Mouse (Mus musculus) skeletal muscle tissue, adult 2 months (tissue): ENCODE measurements at regions not wholly inside any gene's neighbourhood (a gene's known extent, or its start where the extent isn't known, plus 50 kb on each side); places are given as distances from the start of the nearest gene placed in this dataset.

Experiments used
- DNase-seq: peaks from one replicate; pipeline ENCODE4 v3.0.0-alpha.2; 2012; ENCODE audit warnings: low read depth, low spot score

DNA sequence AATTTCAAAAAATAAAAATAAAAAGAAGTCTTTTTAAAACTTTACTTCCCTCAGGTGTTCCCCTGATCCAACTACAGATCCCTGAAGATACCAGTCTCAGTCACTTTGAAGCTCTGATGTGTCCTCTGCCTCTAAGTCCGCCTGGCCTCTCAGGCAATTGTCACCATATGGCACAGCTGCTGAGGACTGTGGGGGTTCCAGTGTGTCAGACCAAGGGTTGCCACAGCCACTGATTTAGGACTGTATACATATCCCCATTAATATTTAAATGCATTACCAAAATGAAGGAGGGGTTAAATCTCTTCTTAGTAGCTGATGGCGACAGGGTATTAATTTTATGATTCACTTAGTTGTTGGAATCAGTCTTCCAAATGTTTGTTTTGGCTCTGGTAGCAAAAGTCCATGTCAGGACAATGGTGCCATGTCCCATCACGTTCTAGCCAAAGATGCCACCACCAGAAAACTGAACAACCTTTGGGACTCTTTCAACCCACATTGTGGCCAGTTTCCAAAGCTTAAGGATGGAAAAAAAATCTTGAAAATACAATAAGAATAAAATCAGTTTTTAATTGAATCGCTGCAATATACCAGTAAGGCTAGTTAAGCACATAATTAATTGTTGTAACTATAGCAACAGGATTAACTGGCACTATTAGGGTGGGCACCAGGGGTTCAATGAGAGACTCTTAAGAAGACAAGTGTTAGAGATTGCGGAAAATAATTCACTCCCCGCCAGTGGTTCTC, 62.5 kb downstream of the Arrdc4 start:
- DNase-seq = no peak

DNA sequence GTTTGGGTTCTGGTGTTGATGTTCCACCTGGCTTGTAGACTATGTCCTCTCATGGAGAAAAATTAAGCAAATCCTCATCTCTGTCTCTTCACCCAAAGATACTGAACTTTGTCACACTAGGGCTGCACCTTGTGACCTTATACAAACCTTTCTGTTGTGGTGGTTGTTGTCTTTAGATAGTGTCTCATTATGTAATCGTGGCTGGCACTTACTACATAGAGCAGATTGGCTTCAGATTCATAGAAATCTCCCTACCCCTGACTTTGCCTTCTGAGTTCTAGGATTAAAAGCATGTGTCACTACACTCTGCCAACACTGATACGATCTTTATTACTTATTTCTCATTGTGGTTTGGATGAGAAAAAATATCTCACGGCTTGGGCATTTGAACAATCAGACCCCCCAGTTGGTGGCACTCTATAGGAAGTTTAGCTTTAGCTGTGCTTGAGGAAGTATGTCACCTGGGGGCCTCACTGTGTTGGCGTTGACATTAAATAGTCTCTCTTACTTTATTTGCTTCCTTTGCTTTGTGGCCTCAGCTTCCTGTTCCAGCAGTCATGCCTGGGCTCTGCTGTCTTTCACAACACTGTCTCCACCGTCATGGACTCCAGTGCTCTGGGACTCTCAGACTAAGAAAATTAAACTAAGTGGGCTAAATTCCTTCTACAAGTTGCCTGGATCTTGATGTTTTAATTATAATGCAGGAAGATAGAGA, 66.0 kb downstream of the Arrdc4 start:
- no peak for DNase-seq

DNA sequence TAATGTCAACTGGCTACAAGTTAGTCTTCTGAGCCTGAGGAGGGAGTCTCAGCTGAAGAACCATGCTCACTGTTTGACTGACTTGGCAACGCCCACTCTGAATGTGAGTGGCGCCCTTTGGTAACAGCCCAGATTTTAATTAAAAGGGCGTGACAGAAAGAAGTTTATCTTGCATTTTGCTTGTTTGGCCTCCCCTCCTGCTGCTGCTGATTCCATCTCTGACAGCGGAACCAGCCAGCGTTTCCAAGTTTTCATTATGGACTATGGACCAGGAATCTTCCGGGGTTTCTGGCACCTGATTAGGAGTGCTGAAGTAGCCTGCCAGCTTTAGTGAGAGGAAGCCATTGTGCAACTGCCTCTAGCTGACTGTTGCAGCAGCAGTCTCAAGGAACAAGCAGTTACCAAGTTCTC, 66.7 kb downstream of the Arrdc4 start:
- peak; percentile 20 for DNase-seq

DNA sequence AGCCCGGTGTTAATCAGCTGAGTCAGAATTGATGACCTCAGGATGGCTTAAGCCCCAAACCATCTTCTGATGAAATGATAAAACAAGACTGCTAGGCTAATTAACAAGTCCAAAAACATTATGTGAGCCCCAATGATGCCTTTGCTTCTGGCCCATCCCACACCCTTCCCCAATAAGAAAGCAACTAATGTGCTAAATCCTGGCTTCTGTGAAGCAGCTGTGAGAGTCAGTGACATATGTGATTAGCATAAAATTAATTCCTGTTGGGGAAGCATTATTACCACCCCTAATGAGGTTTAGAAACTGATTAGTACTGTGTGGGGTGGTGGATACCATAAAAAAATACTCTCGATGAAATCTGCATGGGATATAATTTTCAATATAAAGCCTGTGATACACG, 69.3 kb downstream of the Arrdc4 start:
- no peak for DNase-seq

DNA sequence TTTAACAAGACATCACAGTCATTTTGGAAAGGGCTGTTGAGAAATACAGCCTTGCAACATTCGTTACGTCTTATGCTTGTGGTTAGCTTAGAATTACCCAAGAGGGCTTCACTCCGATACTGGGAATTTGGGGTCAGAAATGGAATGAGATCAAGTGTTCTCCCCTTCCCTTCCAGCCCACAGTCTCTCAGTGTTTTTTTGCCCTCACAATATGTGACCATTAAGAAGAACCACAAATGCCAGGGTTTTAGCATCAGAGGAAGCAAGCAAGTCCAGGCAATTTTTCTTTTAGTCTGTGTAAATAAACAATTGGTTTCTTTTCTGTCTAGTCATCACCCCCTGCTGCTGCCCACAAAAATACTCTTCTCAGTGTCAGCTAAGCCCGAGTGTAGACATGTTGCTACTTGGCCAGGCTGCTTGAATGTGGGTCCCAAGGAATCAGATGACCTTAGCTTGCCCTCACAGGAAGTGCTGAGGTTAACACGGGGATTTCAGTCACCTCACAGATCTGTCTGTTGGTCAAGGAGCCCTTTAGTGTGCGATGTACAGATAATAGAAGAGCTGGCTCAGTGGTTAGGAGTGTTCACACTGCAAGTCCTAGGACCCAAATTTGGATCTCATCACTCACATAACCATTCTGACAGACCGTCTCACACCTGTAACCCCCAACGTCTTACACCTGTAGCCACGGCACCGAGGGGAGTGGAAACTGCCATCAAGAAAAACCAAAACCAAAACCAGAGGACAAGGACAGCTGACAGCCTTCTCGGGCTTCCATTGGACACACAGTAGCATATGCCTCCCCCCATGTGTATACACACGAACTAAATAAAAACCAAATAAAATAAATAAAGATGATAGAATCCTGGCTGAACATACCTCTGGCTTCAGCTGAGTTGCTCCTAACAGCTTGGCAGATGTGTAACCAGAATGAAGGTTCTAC, 81.0 kb downstream of the Arrdc4 start:
- DNase-seq = no peak

DNA sequence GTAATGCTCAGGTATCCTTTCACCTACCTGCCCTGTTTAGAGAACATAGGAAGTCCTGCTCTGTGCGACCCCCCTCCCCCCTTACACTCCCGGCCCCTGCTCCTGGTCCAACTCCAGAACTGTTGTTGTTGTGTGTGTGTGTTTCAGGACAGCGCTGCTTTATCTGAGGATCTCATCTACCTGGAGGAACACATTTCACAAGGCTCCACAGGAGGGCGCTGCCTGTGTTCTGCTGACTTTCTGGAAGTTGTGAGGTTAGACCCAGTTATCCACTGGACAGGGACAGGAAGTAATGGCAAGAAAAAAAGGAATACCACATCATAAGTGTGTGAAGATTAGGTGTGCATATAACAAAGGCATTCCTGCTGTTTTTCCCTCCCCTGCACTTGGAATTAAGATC, 81.8 kb downstream of the Arrdc4 start:
- no peak for DNase-seq

DNA sequence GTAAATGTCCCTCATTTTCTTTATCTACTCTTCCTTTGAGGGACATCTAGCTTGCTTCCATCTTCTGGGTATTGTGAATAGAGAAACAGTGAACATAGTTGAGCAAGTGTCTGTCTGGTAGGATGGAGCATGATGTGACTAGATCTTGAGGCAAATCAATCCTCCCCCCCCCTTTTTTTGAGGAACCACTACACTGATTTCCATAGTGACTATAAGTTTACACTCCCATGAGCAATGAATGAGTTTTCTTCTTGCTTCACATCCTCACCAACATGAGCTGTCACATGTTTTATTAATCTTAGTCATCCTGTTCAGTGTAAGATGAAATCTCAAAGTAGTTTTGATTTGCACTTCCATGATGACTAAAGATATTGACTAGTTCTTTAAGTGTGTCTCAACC, 92.7 kb downstream of the Arrdc4 start:
- DNase-seq = no peak

DNA sequence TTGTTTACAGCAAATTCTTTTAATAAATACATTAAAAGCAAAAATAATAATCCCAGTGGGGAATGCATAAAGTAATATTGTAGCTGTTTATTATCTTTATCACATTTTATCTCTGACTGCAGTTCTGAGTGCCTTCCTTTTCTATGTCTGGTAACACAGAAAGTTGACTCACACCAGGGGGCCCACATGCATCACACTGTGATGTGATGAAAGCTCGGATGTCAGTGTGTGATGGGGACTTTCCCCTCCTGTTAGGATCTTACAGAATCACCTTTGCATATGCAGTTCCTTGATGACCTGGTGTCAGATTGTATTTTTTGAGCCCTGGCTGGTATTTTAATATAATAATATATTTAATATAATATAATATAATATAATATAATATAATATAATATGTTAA, 95.5 kb downstream of the Arrdc4 start:
- DNase-seq = no peak

DNA sequence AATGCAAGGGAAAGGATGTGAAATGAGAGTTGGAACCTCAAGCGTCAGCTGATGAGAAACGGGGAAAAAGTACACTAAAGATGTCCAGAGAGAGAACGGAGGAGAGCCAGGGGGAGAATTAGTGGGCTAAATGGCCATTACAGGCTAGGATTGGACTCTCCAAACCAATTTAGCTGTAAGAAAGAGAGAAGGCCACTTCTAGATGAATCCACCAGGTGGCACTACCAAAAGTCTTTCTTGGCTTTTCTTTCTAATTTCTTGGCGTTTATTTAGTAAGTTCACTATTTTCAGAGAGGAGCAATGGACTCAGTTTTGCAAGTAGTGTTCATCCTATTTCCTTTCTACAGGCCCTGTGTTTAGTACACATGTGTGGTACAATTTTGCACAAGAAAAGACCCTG, 97.6 kb downstream of the Arrdc4 start:
- no peak for DNase-seq

DNA sequence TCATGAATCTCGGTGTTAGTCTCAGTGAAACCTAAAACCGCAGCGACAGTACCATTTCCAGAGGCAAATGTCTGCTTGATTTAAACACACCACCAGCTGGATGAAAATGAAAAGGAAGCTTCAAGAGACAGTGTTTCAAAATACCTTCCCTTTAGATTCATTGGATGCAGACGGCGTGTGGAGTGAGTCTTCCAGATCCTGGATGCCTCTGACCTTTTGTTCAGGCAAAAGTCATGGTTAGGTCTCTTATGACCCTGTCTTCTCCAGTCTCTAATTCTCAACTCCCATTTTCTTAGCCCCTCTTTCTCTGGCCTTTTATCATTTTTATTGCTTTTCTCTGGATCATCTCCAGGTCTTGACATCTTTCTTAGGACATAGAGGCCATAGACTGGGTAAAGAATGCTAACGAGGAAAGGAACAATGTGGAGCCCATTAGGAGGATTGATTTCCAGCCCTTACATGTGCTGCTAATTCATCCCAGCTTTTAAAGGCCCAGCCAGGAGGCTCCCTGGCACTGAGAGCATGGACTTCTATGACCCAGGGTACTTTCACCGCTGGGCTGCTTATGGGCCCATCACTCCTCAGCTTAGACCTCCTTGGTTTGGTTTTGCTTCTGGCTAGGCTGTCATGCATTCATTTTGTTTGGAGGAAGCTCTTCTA, 111.4 kb downstream of the Arrdc4 start:
- no peak for DNase-seq

DNA sequence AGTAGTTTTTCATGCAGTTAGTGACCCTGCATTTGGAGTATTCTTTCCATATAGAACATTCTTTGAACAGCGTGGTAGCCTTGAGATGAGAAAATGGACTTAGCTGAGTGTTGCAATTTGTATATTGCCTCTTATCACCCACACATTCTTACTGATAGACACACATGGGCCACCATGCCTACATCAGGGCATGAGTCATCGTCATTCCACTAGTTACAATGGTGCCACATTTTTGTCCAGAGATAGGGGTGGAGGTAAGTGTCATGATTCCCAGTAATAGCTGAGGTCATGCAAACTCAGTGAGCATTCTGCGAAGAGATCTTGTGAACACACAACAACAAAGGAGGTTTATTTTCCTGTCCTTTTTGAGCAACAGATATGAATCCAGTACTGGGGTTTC, 128.0 kb downstream of the Arrdc4 start:
- DNase-seq = no peak

DNA sequence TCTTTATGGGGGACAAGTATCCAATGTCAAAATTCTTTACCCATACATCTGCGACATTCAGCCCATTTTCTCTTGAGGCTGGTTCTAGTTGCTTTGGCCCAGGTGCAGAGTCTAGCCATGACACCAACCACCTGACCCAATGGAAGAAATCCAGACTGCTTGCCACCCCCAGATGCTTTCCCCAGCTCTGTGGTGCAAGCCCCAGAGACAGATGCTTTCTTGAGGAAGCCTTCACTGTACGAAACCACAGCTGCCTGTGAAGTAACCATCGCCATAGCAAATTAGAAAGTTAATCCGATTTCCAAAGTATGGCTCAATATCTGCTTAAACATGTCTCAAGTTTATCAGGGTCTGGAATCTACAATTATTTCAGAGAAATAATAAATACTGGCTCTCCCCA, 138.5 kb downstream of the Arrdc4 start:
- DNase-seq = no peak

DNA sequence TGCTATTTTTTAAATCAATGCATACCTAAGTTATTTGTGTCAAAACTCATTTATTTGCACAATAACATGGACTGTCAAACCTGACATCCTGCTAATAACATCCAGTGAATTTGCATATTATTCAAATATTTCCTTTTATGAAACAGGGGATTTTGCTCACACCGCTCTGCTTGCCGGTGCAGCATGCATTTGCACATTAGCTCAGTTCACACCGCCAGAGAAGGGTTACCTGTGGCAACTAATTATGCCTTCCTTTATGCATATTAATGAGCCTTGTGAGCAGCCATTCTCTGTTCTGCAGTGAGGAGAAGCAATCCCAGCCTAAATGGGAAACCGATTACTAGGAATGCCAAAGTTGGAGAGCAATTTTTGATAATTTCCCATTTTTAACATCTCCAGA, 141.9 kb downstream of the Arrdc4 start:
- DNase-seq = no peak

DNA sequence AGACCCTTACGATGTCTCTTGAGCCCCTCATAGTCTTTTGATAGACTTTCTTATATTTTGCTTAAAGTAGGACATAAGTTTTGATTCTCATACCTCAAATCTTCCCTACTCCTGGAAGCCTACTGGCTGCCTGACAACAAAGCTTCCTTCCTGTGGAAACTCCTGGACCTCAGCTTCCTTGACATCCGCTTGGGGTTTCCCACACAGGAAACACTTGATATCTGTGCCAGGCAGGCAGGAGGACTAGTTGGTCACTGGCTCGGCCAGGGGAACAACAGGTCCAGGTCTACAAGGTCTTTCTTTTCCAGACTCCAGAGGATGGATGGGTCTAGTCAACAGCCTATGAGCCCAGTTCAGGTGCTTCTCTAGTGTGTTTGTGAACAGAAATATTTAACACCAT, 142.8 kb downstream of the Arrdc4 start:
- no peak for DNase-seq

DNA sequence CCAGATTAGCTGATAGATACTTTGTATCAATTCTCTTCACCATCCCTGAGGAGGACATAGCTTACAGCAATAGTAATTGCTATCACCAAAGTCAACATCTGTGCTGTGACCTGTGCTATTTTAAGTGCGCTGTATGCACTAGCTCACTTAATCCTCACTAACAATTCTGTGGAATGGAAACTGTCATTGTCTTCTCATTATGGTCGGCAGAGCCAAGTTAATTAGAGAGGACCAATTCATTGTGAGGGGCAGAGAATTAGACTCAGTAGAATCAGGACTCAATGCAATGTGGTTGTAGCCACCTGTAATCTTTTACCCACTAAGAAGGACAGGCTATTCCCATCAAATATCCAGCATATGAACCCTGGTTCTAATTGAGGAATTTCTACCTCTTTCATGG, 145.3 kb downstream of the Arrdc4 start:
- DNase-seq = no peak

DNA sequence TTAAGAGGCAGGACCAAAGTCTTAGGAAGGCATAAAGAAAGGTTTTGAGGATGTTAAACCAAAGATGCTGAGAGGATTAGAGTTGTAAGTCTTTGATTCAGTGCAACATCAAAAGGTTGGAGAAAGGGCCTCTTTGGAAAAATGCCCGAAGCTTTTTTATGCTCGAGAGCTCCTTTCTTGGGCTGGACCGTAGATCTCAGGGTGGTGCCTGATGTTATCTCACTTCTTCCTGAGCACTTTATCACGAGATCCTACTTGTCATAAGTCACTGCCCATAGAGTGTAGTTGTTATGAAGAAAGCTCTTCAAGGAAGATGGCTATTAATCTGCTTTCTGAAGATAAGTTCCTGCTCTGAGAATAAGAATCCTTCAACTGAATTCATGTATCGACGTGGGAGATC, 147.0 kb downstream of the Arrdc4 start:
- no peak for DNase-seq

DNA sequence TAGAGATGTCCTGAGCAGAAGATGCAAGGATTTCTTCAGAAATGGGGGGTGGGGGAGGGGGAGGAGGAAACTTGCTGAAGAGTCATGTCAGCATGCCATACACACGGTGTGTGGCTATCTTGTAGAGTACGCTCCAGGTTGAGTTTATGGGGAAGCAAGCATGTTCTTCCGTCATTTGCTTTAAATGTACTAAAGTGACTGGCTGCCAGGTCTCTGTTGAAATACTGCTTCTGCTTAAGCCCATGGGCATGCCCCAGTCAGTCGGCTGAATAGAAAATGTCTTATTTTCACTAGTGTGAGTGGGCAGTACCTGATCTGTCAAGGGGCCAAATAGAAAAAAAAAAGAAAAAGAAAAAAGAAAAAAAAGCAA, 155.0 kb downstream of the Arrdc4 start:
- no peak for DNase-seq

DNA sequence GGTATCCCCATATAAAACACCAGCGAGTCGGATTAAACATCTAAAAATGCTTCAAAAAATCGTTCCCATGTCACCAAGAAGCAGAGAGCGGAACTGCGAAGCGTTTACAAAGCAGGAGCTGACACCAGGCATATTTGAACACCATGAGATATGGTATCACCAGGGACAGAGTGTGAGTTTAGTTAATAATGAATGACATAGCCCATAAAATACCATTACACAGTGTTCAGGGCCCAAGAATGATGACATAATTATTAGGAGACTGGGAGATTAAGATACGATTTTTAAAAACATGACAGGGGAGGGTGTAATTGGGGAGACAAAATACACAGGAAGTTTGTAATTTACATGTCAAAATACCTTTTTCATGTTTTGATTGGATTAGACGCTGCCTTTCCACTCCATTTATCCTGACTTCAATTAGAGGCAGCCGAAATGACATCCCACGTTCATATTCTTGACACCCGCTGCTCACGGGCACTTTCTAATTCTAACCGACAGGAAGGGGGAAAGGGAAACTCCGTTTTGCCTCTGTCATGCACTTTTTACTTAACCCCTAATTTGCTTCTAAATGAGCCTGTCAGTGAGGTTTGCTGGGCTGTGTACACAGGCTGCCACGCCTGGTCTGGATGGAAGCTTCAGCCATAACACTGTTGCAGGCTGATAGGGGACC, 155.6 kb downstream of the Arrdc4 start:
- DNase-seq = no peak

DNA sequence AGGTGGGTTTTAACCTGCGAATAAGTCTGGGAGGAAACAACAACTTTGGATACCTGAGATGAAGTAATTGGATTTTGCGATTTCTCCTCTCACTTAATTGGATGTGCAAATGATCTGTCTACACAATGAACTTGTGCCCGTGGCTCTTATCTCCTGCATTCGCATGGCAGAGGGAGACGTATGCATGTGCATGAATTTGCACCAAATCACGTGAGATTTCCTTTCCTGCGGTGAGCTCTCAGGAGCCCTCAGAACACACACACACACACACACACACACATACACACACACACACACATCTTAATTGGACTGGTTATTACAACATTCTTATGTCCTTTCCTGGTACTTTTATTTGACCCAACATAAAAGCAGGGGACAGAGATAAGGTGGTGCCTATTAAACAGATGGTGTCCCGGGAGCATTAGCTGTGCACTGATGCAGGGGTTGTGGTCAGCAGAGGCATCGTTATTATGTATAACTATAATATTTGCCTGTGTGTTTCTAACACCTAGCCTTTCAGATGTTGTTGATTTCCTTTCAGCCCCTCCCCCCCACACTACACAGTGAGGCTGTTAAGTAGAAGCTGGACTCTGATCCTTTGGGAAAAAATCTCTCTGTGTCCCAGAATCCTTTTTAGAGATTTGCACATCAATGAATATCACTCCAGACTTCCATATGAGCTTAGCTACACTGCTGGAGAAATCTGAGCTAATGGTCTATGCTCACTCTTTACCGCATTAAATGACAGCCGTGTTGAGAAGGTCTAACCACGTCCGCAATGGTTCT, 166.3 kb downstream of the Arrdc4 start:
- DNase-seq = no peak

DNA sequence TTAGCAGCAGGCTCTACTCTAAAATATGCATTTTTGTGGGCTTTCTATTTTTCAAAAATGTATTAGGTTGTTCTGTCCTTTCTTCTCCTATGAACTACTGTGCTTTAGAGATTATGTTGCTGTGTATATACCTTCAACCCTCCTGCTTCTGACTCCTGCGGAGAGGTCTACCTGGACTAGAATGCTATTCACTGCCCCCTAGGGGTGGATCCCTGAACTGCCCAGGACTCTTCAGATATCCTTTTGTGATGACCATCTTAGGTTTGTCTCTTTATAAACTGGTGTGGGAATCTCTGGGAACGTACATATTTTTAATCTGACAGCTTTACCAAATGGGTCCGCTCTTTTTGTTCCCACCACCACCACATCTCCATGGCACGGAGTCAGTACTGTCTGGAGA, 168.4 kb downstream of the Arrdc4 start:
- no peak for DNase-seq

DNA sequence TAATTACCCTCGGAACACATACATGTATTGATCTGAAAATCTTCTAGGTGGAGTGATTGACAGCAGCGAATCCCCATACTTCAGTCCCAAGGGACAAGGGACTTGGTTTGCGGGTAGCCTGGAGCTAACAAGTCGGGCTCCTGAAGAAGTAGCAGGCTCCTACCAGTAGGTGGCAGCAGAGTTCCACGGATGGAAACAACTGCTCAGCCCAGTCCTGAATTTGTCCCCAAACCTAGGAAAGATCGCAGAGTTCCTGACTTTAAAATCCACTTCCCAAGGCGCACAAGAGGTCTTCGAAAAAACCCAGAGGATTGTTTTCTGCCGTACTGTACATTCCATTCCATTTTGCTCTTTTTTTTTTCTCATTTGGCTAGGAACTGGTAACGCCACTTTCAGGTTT, 169.4 kb downstream of the Arrdc4 start:
- peak; percentile 59 for DNase-seq
